Mouse (Mus musculus): ENCODE data around the gene Tyw3. TPM values are rescaled to one million over a fixed set of nuclear protein-coding genes. Genes with fewer than 3 reads are reported as not detected.
"Not testable (repeated sequence)": the region's sequence is repeated elsewhere in the genome, so short reads cannot be mapped to it uniquely, and the experiment has no call there.

The Tyw3 gene
- polyA plus RNA-seq (2015; fragmentation: Nextera tagmentation; extraction: Ambion mirVana): 6.7 and 9.8 TPM in 2 replicates

DNA sequence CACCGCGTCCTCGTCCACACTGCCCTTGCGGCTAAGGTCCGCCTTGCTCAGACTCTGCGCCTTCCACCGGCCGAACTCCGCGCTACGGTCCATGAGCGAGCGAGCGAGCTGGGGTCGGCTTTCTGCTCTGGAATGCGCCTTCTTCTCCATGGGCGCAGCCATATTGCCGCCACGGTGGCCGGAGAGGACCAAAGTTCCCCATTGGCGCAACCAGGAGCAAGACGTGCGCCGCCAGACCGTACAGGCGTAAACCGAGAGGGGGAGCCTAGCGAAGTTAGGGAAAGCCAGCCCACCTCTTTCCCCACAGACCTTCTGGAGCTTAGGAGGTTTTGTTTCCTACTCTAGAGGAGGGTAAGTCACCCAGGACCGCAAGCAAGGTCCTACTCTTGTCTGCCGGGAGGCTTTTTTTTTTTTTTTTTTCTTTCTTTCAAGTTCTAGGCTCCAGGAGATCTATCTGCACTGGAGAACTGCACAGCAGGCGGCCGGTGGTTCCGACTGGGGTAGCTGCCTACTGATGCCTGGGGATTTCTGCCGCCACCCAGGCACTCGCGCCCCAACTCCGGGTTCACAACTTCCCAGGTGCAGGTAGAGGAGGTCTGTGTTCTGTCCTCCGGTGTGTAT is at the start of gene Tyw3:
Gene Tyw3 (minus strand): TSS at position 171 of the 621 bp plus-strand sequence.
- Histone ChIP-seq H3K9me3 (no peaks in the 10 kb centered on the region), H3K4me2 (peak within 1 kb of the TSS; percentile 87), H3K9ac (peak within 1 kb of the TSS; percentile 92), H3K4me3 (peak within 1 kb of the TSS; percentile 89), H3K4me1 (peaks cover 13% of the 10 kb centered on the region), H3K27me3 (replicated peaks) (no peaks in the 10 kb centered on the region), H3K27ac (replicated peaks) (peak within 1 kb of the TSS; percentile 97), H3K36me3 (peaks cover 24% of the 10 kb centered on the region)
- peak; percentile 85 for ATAC-seq (ENCODE audit: extremely low read depth, insufficient number of reproducible peaks, low FRiP score, low TSS enrichment)
- WGBS: under 1% methylated on average over 38 of the region's 38 CpGs

DNA sequence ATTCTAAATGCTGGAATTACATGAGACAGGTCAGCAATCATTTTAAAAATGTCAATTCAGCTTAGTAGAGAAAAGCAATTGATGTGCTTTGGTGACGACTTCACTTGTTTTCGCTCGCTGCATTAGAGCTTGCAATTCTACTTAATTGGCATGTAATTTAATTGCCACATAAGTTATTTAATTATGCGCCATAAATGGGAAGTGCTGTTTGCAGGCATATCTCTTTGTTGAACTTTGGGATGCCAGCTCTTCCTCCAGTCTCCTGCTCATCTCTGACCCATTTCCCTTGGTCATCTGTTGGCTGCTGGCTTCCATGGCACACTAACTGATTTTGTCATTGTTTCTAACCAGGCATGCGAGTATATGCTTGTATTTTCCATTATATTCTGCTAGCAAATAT is 36.2 kb upstream of the Tyw3 start:
- Histone ChIP-seq H3K9ac (no peak overlapping the region), H3K27me3 (replicated peaks) (no peaks in the 10 kb centered on the region), H3K36me3 (no peaks in the 10 kb centered on the region), H3K4me1 (no peaks in the 10 kb centered on the region), H3K27ac (replicated peaks) (no peak overlapping the region), H3K4me2 (no peak overlapping the region), H3K9me3 (no peaks in the 10 kb centered on the region), H3K4me3 (no peak overlapping the region)
- 85% methylated on average over 5 of the region's 5 CpGs for WGBS
- ATAC-seq (ENCODE audit: extremely low read depth, insufficient number of reproducible peaks, low FRiP score, low TSS enrichment): no peak

DNA sequence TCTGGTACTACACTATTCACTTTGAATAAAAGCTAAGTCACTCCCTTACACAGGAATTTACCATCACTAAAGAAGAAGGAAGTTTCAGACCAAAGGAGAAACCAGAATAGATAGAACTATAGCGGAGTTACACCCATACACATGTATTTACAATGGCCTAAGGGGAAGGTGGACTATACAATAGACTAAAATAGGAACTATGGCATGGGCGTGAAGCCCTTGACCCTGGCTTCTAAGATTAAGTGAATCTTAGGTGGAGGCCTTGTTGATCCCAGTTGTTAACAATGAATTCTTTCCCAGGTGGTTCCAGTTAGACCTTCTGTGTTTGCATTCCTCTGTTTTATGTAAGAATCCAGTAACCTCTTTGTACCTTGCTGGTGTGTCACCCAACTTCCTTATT is 34.4 kb upstream of the Tyw3 start:
- not testable (repeated sequence) for H3K9ac ChIP-seq; H3K4me3 ChIP-seq; H3K4me1 ChIP-seq; H3K27ac ChIP-seq (replicated peaks); H3K27me3 ChIP-seq (replicated peaks); ATAC-seq (ENCODE audit: extremely low read depth, insufficient number of reproducible peaks, low FRiP score, low TSS enrichment); H3K4me2 ChIP-seq; H3K36me3 ChIP-seq; H3K9me3 ChIP-seq
- 85% methylated on average over 2 of the region's 2 CpGs for WGBS

DNA sequence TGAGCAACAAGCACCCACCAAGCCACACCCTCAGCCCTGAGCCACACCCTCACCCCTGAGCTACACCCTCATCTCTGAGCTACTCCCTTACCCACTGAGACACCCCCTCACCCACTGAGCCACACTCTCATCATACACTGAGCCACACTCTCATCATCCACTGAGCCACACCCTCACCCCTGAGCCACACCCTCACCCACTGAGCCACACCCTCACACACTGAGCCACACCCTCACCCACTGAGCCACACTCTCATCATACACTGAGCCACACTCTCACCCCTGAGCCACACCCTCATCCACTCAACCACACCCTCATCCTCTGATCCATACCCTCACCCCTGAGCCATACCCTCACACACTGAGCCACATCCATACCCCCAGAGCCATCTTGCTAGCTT is 31.4 kb upstream of the Tyw3 start:
- no peak for ATAC-seq (ENCODE audit: extremely low read depth, insufficient number of reproducible peaks, low FRiP score, low TSS enrichment)
- no peak overlapping the region for H3K4me3 ChIP-seq
- H3K9me3 ChIP-seq: no peaks in the 10 kb centered on the region
- H3K27ac ChIP-seq (replicated peaks): no peak overlapping the region
- H3K9ac ChIP-seq: no peak overlapping the region
- H3K4me1 ChIP-seq: no peaks in the 10 kb centered on the region
- no peaks in the 10 kb centered on the region for H3K27me3 ChIP-seq (replicated peaks)
- no peak overlapping the region for H3K4me2 ChIP-seq
- 0 out of 2 replicates have a peak, but pooled peaks cover under 1% of the 10 kb centered on the region for H3K36me3 ChIP-seq

DNA sequence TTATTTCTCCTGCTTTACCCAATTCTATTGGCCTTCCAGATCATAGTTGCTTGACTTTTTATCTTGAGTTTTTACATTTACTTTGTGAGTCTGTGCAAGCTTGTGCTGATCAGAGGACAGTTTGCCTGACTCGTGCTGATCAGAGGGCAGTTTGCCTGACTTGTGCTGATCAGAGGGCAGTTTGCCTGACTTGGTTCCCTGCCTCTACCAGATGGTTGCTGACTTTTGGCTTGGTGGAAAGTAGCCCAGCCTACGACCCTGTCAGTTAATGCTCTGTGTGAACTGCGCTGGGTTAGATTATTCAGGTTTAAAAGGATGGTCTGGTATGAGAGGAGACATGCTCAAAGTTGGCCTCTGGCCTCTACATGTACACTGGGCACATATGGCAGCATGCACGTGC is 19.2 kb upstream of the Tyw3 start:
- H3K4me1 ChIP-seq: no peaks in the 10 kb centered on the region
- H3K27me3 ChIP-seq (replicated peaks): no peaks in the 10 kb centered on the region
- no peak overlapping the region for H3K27ac ChIP-seq (replicated peaks)
- WGBS: 84% methylated on average over 4 of the region's 4 CpGs
- peaks cover 36% of the 10 kb centered on the region for H3K36me3 ChIP-seq
- H3K4me3 ChIP-seq: no peak overlapping the region
- H3K9me3 ChIP-seq: no peaks in the 10 kb centered on the region
- H3K4me2 ChIP-seq: no peak overlapping the region
- no peak overlapping the region for H3K9ac ChIP-seq
- no peak for ATAC-seq (ENCODE audit: extremely low read depth, insufficient number of reproducible peaks, low FRiP score, low TSS enrichment)

DNA sequence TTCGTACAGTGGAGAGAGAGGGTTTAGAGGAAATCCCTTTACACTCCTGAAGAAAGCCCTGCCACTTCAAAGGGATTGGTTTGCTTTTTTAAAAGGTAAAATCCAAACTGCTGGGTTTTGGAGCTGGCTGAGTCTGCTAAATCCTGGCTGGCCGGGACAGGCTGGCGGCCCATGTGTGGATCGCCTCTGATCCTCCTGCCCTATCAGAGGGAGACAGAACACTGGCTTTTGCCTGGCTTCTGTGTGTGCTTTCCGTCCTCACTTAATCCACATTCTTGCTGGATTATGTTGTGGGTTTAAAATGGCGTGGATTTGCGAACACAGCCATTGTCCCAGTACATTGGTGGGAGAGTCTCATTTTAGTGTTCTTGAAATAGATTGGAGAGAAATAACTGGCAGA is 18.4 kb upstream of the Tyw3 start:
- WGBS: 83% methylated on average over 7 of the region's 7 CpGs
- Histone ChIP-seq H3K9me3 (no peaks in the 10 kb centered on the region), H3K9ac (no peak overlapping the region), H3K4me2 (no peak overlapping the region), H3K27ac (replicated peaks) (no peak overlapping the region), H3K4me3 (no peak overlapping the region), H3K4me1 (no peaks in the 10 kb centered on the region), H3K27me3 (replicated peaks) (no peaks in the 10 kb centered on the region), H3K36me3 (peaks cover 38% of the 10 kb centered on the region)
- ATAC-seq (ENCODE audit: extremely low read depth, insufficient number of reproducible peaks, low FRiP score, low TSS enrichment): no peak

DNA sequence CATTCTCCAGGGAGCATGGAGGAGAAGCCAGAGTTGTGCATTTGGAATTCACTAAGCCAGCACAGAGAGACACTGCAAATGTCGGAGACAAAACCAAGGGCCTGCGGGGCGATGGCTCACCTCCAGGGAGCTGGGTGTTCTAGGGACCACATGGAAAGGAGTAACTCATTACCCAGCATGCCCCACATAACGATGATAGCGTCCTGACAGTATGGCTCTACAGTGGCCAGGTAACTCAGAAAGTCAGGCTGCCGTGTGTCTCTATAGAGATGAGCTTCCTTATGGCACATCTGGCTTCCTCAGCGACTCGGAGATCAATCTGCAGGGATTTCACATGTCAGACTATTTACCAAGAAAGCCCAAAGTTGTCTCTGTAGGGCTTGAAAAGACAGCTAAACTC is 17.9 kb upstream of the Tyw3 start:
- H3K36me3 ChIP-seq: peaks cover 38% of the 10 kb centered on the region
- no peak overlapping the region for H3K9ac ChIP-seq
- H3K4me2 ChIP-seq: no peak overlapping the region
- ATAC-seq (ENCODE audit: extremely low read depth, insufficient number of reproducible peaks, low FRiP score, low TSS enrichment): no peak
- 90% methylated on average over 8 of the region's 8 CpGs for WGBS
- no peaks in the 10 kb centered on the region for H3K9me3 ChIP-seq
- H3K27ac ChIP-seq (replicated peaks): no peak overlapping the region
- no peak overlapping the region for H3K4me3 ChIP-seq
- no peaks in the 10 kb centered on the region for H3K27me3 ChIP-seq (replicated peaks)
- no peaks in the 10 kb centered on the region for H3K4me1 ChIP-seq

DNA sequence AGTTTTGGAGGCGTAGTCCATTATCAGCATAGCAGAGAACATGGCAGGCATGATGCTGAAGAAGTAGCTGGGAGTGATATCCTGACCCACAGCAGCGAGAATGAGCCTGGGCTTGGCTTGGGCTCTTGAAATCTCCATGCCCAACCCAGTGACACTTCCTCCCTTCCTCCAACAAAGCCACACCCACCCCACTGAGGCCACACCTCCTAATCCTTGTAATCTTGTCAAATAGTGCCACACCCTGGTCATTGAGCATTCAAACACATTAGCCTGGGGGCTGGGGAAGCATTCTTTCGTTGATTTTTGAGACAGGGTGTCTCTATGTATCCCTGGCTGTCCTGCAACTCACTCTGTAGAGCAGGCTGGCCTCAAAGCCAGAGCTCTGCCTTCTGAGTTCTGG is 15.0 kb upstream of the Tyw3 start:
- ATAC-seq (ENCODE audit: extremely low read depth, insufficient number of reproducible peaks, low FRiP score, low TSS enrichment): no peak
- Histone ChIP-seq H3K27ac (replicated peaks) (no peak overlapping the region), H3K9ac (no peak overlapping the region), H3K9me3 (no peaks in the 10 kb centered on the region), H3K36me3 (peaks cover 45% of the 10 kb centered on the region), H3K4me1 (no peaks in the 10 kb centered on the region), H3K4me3 (no peak overlapping the region), H3K27me3 (replicated peaks) (no peaks in the 10 kb centered on the region), H3K4me2 (no peak overlapping the region)
- WGBS: 75% methylated on average over 3 of the region's 3 CpGs

DNA sequence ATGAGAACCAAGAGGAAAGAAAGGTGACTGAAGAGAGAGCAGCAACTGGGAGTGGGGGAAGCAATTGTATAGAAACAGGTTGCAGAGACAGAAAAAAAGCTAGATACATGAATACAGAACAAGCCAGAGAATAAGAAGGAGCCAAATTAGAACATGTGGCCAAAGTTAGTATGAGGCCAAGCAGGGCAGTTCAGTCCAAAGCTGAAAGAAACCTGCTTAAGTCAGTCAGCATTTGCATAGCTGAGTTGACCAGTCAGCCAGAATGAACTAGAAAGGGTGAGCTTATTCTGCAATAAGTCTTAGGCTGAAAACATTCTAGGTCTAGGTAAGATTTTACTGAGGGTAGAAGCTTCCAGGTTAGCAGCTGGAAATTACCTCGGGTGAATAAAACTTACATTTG is 11.0 kb upstream of the Tyw3 start:
- ATAC-seq (ENCODE audit: extremely low read depth, insufficient number of reproducible peaks, low FRiP score, low TSS enrichment): no peak
- no peak overlapping the region for H3K27ac ChIP-seq (replicated peaks)
- WGBS: 84% methylated on average over 1 of the region's 1 CpGs

DNA sequence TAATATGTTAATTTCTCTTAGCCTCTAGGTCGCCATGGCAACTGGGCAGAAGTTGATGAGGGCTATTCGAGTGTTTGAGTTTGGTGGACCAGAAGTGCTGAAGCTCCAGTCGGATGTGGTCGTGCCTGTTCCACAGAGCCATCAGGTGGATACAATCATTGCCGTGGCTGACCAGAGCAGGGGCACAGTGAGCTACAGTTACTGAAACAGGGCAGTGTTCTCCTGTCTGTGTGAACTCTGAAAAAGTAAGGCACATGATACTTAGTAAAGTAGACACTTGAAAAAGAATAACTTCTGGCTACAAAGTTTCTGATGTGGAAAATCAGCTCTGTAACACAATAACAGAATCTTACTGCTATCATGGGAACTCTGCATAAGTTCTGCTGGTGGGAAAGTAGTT is 8.0 kb upstream of the Tyw3 start:
- Histone ChIP-seq H3K4me1 (no peaks in the 10 kb centered on the region), H3K27me3 (replicated peaks) (no peaks in the 10 kb centered on the region), H3K4me3 (no peak overlapping the region), H3K36me3 (peaks cover 35% of the 10 kb centered on the region), H3K9ac (no peak overlapping the region), H3K27ac (replicated peaks) (no peak overlapping the region), H3K9me3 (no peaks in the 10 kb centered on the region), H3K4me2 (no peak overlapping the region)
- no peak; the same call in 1 of the 2 replicates for ATAC-seq (ENCODE audit: extremely low read depth, insufficient number of reproducible peaks, low FRiP score, low TSS enrichment)
- WGBS: 70% methylated on average over 5 of the region's 5 CpGs

More for the DNA sequence above, 11.0 kb upstream of the Tyw3 start:
- Histone ChIP-seq H3K4me2 (no peak overlapping the region), H3K36me3 (peaks cover 53% of the 10 kb centered on the region), H3K27me3 (replicated peaks) (no peaks in the 10 kb centered on the region), H3K9me3 (no peaks in the 10 kb centered on the region), H3K4me3 (no peak overlapping the region), H3K4me1 (no peaks in the 10 kb centered on the region), H3K9ac (no peak overlapping the region)

DNA sequence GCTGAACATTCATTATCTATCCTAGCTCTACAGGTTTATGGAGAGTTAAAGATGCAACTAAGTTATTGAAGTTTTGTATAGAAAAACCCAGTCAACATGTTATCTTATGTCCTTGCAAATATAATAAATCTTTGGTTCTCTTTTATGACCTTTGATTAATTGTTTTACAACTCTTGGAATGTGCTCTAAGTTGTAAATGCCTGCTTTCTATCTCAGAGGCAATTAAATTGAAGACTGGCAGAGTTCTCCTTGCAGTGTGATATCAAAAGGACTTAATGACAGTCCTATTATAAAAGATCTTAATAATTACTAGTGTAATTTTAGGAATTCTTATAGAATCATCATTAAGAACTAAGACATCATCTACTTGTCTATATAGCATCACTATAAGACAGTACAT is 5.2 kb upstream of the Tyw3 start:
- no peak overlapping the region for H3K4me2 ChIP-seq
- peaks cover 23% of the 10 kb centered on the region for H3K36me3 ChIP-seq
- H3K27me3 ChIP-seq (replicated peaks): no peaks in the 10 kb centered on the region
- no peak overlapping the region for H3K27ac ChIP-seq (replicated peaks)
- no peaks in the 10 kb centered on the region for H3K9me3 ChIP-seq
- peaks cover 9% of the 10 kb centered on the region for H3K4me1 ChIP-seq
- H3K9ac ChIP-seq: no peak overlapping the region
- ATAC-seq (ENCODE audit: extremely low read depth, insufficient number of reproducible peaks, low FRiP score, low TSS enrichment): no peak
- no peak overlapping the region for H3K4me3 ChIP-seq

DNA sequence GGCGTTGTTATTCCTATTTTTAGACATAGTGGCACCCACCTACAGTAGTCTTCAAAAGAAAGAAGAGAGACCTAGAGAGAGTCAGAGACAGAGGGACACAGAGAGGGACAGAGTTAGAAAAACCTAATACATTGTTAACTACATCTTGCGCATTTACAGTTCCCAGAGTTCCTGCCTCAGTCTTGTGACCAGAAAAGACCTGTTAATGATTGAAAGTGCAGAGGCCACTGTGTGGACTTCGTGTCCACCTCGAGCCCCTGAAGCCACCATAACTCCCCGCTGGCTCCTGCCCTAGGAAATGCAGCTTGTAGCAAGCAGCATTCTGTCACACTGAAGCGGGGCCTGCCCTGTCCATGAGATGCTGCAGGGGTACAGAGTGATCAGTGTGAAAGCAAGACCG is 657 bp upstream of the Tyw3 start:
- WGBS: 29% methylated on average over 7 of the region's 7 CpGs
- Histone ChIP-seq H3K4me3 (peak overlapping the region; percentile 89), H3K4me2 (peak overlapping the region; percentile 87), H3K27ac (replicated peaks) (peak overlapping the region; percentile 97), H3K4me1 (peaks cover 13% of the 10 kb centered on the region), H3K27me3 (replicated peaks) (no peaks in the 10 kb centered on the region), H3K9ac (peak overlapping the region; percentile 92), H3K9me3 (no peaks in the 10 kb centered on the region), H3K36me3 (peaks cover 19% of the 10 kb centered on the region)
- ATAC-seq (ENCODE audit: extremely low read depth, insufficient number of reproducible peaks, low FRiP score, low TSS enrichment): no peak

Data from heart, embryonic 13.5 days (tissue).